Mouse (Mus musculus): Measurements from ENCODE around the gene Lrp6. TPM values are rescaled to one million over a fixed set of nuclear protein-coding genes. Genes with fewer than 3 reads are reported as not detected.

Lrp6 gene
- polyA plus RNA-seq, 1 experiment from 2014 or later = 41.6 TPM

GRCm38 (mm10) chr6:134566248-134566817 lies 432 bp downstream of the Lrp6 start:
- Histone ChIP-seq H3K27me3 (no peaks in the 10 kb centered on the region), H3K9ac (peak overlapping the region; percentile 98), H3K9me3 (0 out of 2 replicates have a peak, but pooled peaks cover under 1% of the 10 kb centered on the region), H3K36me3 (no peaks in the 10 kb centered on the region), H3K4me1 (peaks cover 9% of the 10 kb centered on the region; the same call in 1 of the 2 replicates), H3K4me2 (replicated peaks) (peak overlapping the region; percentile 77), H3K27ac (peak overlapping the region; percentile 99), H3K4me3 (peak overlapping the region; percentile 88)
- WGBS = under 1% methylated on average over 52 of the region's 64 CpGs
- ATAC-seq (ENCODE audit: insufficient number of reproducible peaks, insufficient read depth, low FRiP score, low TSS enrichment) = peak; percentile 58

GRCm38 (mm10) chr6:134565606-134566247 lies 1.0 kb downstream of the Lrp6 start:
- 2% methylated on average over 19 of the region's 19 CpGs for WGBS
- peak overlapping the region; percentile 99 for H3K27ac ChIP-seq
- no peak for ATAC-seq (ENCODE audit: insufficient number of reproducible peaks, insufficient read depth, low FRiP score, low TSS enrichment)

GRCm38 (mm10) chr6:134564539-134564938 lies 2.2 kb downstream of the Lrp6 start:
- ATAC-seq (ENCODE audit: insufficient number of reproducible peaks, insufficient read depth, low FRiP score, low TSS enrichment) = no peak
- WGBS = 73% methylated on average over 2 of the region's 2 CpGs
- Histone ChIP-seq H3K9me3 (no peaks in the 10 kb centered on the region), H3K4me1 (peaks cover 9% of the 10 kb centered on the region; the same call in 1 of the 2 replicates), H3K27ac (no peak overlapping the region), H3K36me3 (no peaks in the 10 kb centered on the region), H3K4me3 (peak overlapping the region; percentile 88), H3K27me3 (no peaks in the 10 kb centered on the region), H3K9ac (no peak overlapping the region), H3K4me2 (replicated peaks) (peak overlapping the region; percentile 77)

More at GRCm38 (mm10) chr6:134565606-134566247, 1.0 kb downstream of the Lrp6 start:
- Histone ChIP-seq H3K4me3 (peak overlapping the region; percentile 88), H3K9ac (peak overlapping the region; percentile 98), H3K4me1 (peaks cover 9% of the 10 kb centered on the region; the same call in 1 of the 2 replicates), H3K9me3 (no peaks in the 10 kb centered on the region), H3K36me3 (no peaks in the 10 kb centered on the region), H3K27me3 (no peaks in the 10 kb centered on the region), H3K4me2 (replicated peaks) (peak overlapping the region; percentile 77)

- Histone ChIP-seq H3K27me3 (no peaks in the 10 kb centered on the region), H3K4me1 (peaks cover 15% of the 10 kb centered on the region; the same call in 1 of the 2 replicates), H3K27ac (no peak overlapping the region), H3K9ac (no peak overlapping the region), H3K36me3 (no peaks in the 10 kb centered on the region), H3K4me2 (replicated peaks) (no peak overlapping the region), H3K4me3 (no peak overlapping the region), H3K9me3 (no peaks in the 10 kb centered on the region)
- WGBS = 74% methylated on average over 3 of the region's 3 CpGs
- ATAC-seq (ENCODE audit: insufficient number of reproducible peaks, insufficient read depth, low FRiP score, low TSS enrichment) = no peak
Observed at GRCm38 (mm10) chr6:134559635-134560034, 7.1 kb downstream of the Lrp6 start.

DNA sequence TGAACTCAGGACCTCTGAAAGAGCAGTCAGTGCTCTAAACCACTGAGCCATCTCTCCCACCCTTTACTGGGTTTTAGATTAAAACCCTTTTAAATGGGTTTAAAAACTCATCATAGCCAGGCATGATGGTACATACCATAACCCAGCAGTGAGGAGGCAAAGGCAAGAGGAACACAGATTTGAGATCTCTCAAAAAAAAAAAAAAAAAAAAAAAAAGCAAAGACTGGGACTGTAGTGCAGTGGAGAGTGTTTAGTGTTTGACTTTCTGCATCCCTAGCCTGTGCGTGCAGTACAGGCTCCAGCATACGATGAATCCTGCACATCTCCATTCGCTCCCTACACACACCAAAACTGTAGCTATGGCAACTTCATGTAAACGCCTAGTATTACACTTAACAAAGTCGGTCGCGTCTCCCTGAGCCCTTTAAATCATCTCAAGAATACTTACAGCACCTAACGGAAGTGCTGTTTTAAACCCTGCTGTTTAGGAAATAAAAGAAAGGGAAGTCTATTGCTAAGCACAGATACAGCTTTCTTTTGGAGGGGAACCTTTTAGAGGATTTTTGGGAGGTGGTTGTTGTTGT lies 8.1 kb downstream of the Lrp6 start:
- no peak for ATAC-seq (ENCODE audit: insufficient number of reproducible peaks, insufficient read depth, low FRiP score, low TSS enrichment)
- Histone ChIP-seq H3K4me1 (peaks cover 10% of the 10 kb centered on the region; the same call in 1 of the 2 replicates), H3K4me2 (replicated peaks) (no peak overlapping the region), H3K9me3 (no peaks in the 10 kb centered on the region), H3K27ac (no peak overlapping the region), H3K36me3 (no peaks in the 10 kb centered on the region), H3K4me3 (no peak overlapping the region), H3K9ac (no peak overlapping the region), H3K27me3 (no peaks in the 10 kb centered on the region)
- WGBS = 74% methylated on average over 8 of the region's 8 CpGs

GRCm38 (mm10) chr6:134557043-134557442 lies 9.7 kb downstream of the Lrp6 start:
- no peak overlapping the region for H3K4me2 ChIP-seq (replicated peaks)
- 89% methylated on average over 1 of the region's 1 CpGs for WGBS
- no peaks in the 10 kb centered on the region for H3K36me3 ChIP-seq
- no peak overlapping the region for H3K27ac ChIP-seq
- no peaks in the 10 kb centered on the region for H3K27me3 ChIP-seq
- no peak for ATAC-seq (ENCODE audit: insufficient number of reproducible peaks, insufficient read depth, low FRiP score, low TSS enrichment)
- H3K4me1 ChIP-seq = peaks cover 10% of the 10 kb centered on the region; the same call in 1 of the 2 replicates
- no peak overlapping the region for H3K9ac ChIP-seq
- H3K4me3 ChIP-seq = no peak overlapping the region
- no peaks in the 10 kb centered on the region for H3K9me3 ChIP-seq

GRCm38 (mm10) chr6:134556185-134556950 lies 10.4 kb downstream of the Lrp6 start:
- Histone ChIP-seq H3K9me3 (no peaks in the 10 kb centered on the region), H3K27me3 (no peaks in the 10 kb centered on the region), H3K4me1 (peaks cover 10% of the 10 kb centered on the region; the same call in 1 of the 2 replicates), H3K27ac (no peak overlapping the region), H3K4me3 (no peak overlapping the region), H3K9ac (no peak overlapping the region), H3K36me3 (no peaks in the 10 kb centered on the region), H3K4me2 (replicated peaks) (no peak overlapping the region)
- no peak for ATAC-seq (ENCODE audit: insufficient number of reproducible peaks, insufficient read depth, low FRiP score, low TSS enrichment)
- WGBS = 75% methylated on average over 7 of the region's 7 CpGs

DNA sequence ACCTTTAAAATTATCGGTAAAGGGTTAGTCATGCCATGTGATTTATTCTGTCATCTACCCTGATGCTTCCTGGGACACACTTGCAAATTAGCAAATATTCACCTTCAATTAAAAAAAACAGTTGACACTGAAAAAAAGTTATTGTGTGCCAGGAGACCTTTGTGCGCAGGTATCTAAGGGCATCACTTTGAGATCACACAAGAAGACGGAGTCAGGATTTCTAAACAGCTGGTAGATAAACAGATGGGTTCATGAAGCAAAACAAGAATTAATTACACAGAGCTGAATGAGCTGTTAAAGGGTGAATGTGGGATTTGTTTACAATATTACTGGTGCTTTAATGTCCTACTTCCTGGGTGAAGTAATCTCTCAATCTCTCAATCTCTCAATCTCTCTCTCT lies 11.6 kb downstream of the Lrp6 start:
- Histone ChIP-seq H3K27me3 (no peaks in the 10 kb centered on the region), H3K4me1 (peaks cover 10% of the 10 kb centered on the region; the same call in 1 of the 2 replicates), H3K4me3 (no peak overlapping the region), H3K4me2 (replicated peaks) (no peak overlapping the region), H3K9me3 (no peaks in the 10 kb centered on the region), H3K27ac (no peak overlapping the region), H3K36me3 (no peaks in the 10 kb centered on the region), H3K9ac (no peak overlapping the region)
- WGBS = 83% methylated on average over 3 of the region's 3 CpGs
- no peak for ATAC-seq (ENCODE audit: insufficient number of reproducible peaks, insufficient read depth, low FRiP score, low TSS enrichment)

GRCm38 (mm10) chr6:134554230-134554629 lies 12.5 kb downstream of the Lrp6 start:
- ATAC-seq (ENCODE audit: insufficient number of reproducible peaks, insufficient read depth, low FRiP score, low TSS enrichment) = no peak
- H3K9me3 ChIP-seq = no peaks in the 10 kb centered on the region
- H3K9ac ChIP-seq = no peak overlapping the region
- H3K4me1 ChIP-seq = peaks cover 10% of the 10 kb centered on the region; the same call in 1 of the 2 replicates
- no peak overlapping the region for H3K4me2 ChIP-seq (replicated peaks)
- H3K36me3 ChIP-seq = no peaks in the 10 kb centered on the region
- no peaks in the 10 kb centered on the region for H3K27me3 ChIP-seq
- H3K27ac ChIP-seq = no peak overlapping the region
- H3K4me3 ChIP-seq = no peak overlapping the region
- 83% methylated on average over 4 of the region's 4 CpGs for WGBS

DNA sequence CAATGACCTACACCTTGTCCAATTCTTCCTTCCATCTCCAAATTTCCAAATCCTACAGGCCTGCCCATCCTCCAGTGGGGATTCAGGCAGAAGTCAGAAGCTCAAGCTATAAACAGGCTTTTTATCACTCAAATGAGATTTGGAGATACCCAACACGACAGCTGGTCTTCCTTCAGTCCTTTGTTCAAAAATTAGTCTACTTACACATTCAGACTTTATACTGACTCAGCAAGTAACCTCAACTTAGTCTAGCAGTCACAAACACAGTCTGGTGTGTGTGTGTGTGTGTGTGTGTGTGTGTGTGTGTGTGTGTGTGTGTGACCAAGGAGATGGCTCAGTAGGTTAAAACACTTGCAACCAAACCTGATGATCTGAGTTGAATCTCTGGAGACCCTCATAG lies 15.8 kb downstream of the Lrp6 start:
- no peak for ATAC-seq (ENCODE audit: insufficient number of reproducible peaks, insufficient read depth, low FRiP score, low TSS enrichment)
- WGBS = 73% methylated on average over 1 of the region's 1 CpGs
- H3K9me3 ChIP-seq = no peaks in the 10 kb centered on the region
- no peak overlapping the region for H3K9ac ChIP-seq
- H3K4me1 ChIP-seq = peaks cover 4% of the 10 kb centered on the region; the same call in 1 of the 2 replicates
- no peak overlapping the region for H3K27ac ChIP-seq
- H3K27me3 ChIP-seq = no peaks in the 10 kb centered on the region
- H3K4me2 ChIP-seq (replicated peaks) = no peak overlapping the region
- H3K4me3 ChIP-seq = no peak overlapping the region
- H3K36me3 ChIP-seq = no peaks in the 10 kb centered on the region

GRCm38 (mm10) chr6:134550396-134550795 lies 16.4 kb downstream of the Lrp6 start:
- ATAC-seq (ENCODE audit: insufficient number of reproducible peaks, insufficient read depth, low FRiP score, low TSS enrichment) = no peak
- H3K9ac ChIP-seq = no peak overlapping the region
- no peaks in the 10 kb centered on the region for H3K9me3 ChIP-seq
- H3K4me2 ChIP-seq (replicated peaks) = no peak overlapping the region
- 72% methylated on average over 1 of the region's 1 CpGs for WGBS
- H3K4me1 ChIP-seq = peaks cover 5% of the 10 kb centered on the region; the same call in 1 of the 2 replicates
- H3K4me3 ChIP-seq = no peak overlapping the region
- H3K27ac ChIP-seq = no peak overlapping the region
- no peaks in the 10 kb centered on the region for H3K36me3 ChIP-seq
- no peaks in the 10 kb centered on the region for H3K27me3 ChIP-seq
